Mouse (Mus musculus) neural tube, embryonic 15.5 days (tissue): ENCODE measurements around the gene AC141477.1. TPM values are rescaled to one million over a fixed set of nuclear protein-coding genes. Genes with fewer than 3 reads are reported as not detected.

Experiments used
- ATAC-seq: fragments of 200-750 bp; cut with Nextera tagmentation; 2 replicates; pipeline ENCODE4 v1.8.0; 2017; ENCODE audit warnings: mild to moderate bottlenecking, moderate TSS enrichment, moderate library complexity; ENCODE audit not compliant: low FRiP score
- H3K27ac ChIP-seq: fragments of 300-500 bp; sonication (generic); replicated peaks from 2 replicates; pipeline ENCODE4 v1.5.1; 2015; ENCODE audit warnings: mild to moderate bottlenecking, inconsistent platforms
- H3K27me3 ChIP-seq: fragments of 300-500 bp; sonication (generic); replicated peaks from 2 replicates; pipeline ENCODE4 v1.6.1; 2015; ENCODE audit warnings: inconsistent platforms
- H3K36me3 ChIP-seq: fragments of 300-500 bp; sonication (generic); 2 replicates; pipeline ENCODE4 v1.6.1; 2015; ENCODE audit warnings: inconsistent platforms
- H3K4me1 ChIP-seq: fragments of 300-500 bp; sonication (generic); 2 replicates; pipeline ENCODE4 v1.6.1; 2015; ENCODE audit warnings: inconsistent platforms
- H3K4me2 ChIP-seq: fragments of 300-500 bp; sonication (generic); 2 replicates; pipeline ENCODE4 v1.6.1; 2015; ENCODE audit warnings: inconsistent platforms, mild to moderate bottlenecking, moderate library complexity
- H3K4me3 ChIP-seq: fragments of 300-500 bp; sonication (generic); replicated peaks from 2 replicates; pipeline ENCODE4 v1.5.1; 2015; ENCODE audit warnings: mild to moderate bottlenecking, inconsistent platforms
- H3K9ac ChIP-seq: fragments of 300-500 bp; sonication (generic); replicated peaks from 2 replicates; pipeline ENCODE4 v1.6.1; 2015; ENCODE audit warnings: mild to moderate bottlenecking, inconsistent platforms
- H3K9me3 ChIP-seq: fragments of 300-500 bp; sonication (generic); replicated peaks from 2 replicates; pipeline ENCODE4 v1.6.1; 2016; ENCODE audit warnings: inconsistent platforms
- WGBS: fragments of 180-500 bp; shearing (Covaris S2); methylation state at CpG from one replicate; pipeline ENCODE4 v1.1.7; 2015; ENCODE audit warnings: mixed read lengths; 5-methylcytosine and 5-hydroxymethylcytosine counted together
- polyA plus RNA-seq: library from polyadenylated mRNA; unstranded; fragments of >200 nt; fragmentation: Nextera tagmentation; extraction: Ambion mirVana; gene quantifications from 2 replicates; pipeline ENCODE4 v1.2.1, GENCODE M21; 2015

Gene AC141477.1
- polyA plus RNA-seq, 1 experiment from 2014 or later = not detected

- Histone ChIP-seq H3K4me1 (no peaks in the 10 kb centered on the region), H3K9me3 (no peaks in the 10 kb centered on the region), H3K4me3 (no peak within 1 kb of the TSS), H3K9ac (no peak within 1 kb of the TSS), H3K27ac (no peak within 1 kb of the TSS), H3K27me3 (no peaks in the 10 kb centered on the region), H3K36me3 (no peaks in the 10 kb centered on the region), H3K4me2 (no peak within 1 kb of the TSS)
- 58% methylated on average over 5 of the region's 5 CpGs for WGBS
- no peak for ATAC-seq
These were observed 8.6 kb upstream of the AC141477.1 start, which contains the start of gene 2610028H24Rik for GRCm38 (mm10) chr10:76448851-76449250. Gene 2610028H24Rik, plus strand, starts transcription at chr10:76449081.

- Histone ChIP-seq H3K27ac (no peak overlapping the region), H3K27me3 (no peaks in the 10 kb centered on the region), H3K9me3 (no peaks in the 10 kb centered on the region), H3K9ac (no peak overlapping the region), H3K36me3 (no peaks in the 10 kb centered on the region), H3K4me1 (peaks cover 10% of the 10 kb centered on the region), H3K4me2 (no peak overlapping the region), H3K4me3 (no peak overlapping the region)
- WGBS = 84% methylated on average over 15 of the region's 15 CpGs
- no peak for ATAC-seq
These were observed 7.4 kb upstream of the AC141477.1 start for GRCm38 (mm10) chr10:76447406-76448229.

- no peaks in the 10 kb centered on the region for H3K9me3 ChIP-seq
- peaks cover 18% of the 10 kb centered on the region for H3K4me1 ChIP-seq
- no peak overlapping the region for H3K4me2 ChIP-seq
- H3K4me3 ChIP-seq = no peak overlapping the region
- H3K9ac ChIP-seq = no peak overlapping the region
- no peak overlapping the region for H3K27ac ChIP-seq
- no peaks in the 10 kb centered on the region for H3K27me3 ChIP-seq
- ATAC-seq = no peak
- no peaks in the 10 kb centered on the region for H3K36me3 ChIP-seq
- WGBS = 77% methylated on average over 4 of the region's 4 CpGs
These were observed 5.9 kb upstream of the AC141477.1 start for GRCm38 (mm10) chr10:76445996-76446681.

GRCm38 (mm10) chr10:76442178-76443088 is 2.2 kb upstream of the AC141477.1 start, which contains the start of gene Pcnt:
Gene Pcnt, minus strand, starts transcription at chr10:76442786.
- Histone ChIP-seq H3K4me3 (peak within 1 kb of the TSS; percentile 99), H3K9ac (peak within 1 kb of the TSS; percentile 72), H3K36me3 (peaks cover 26% of the 10 kb centered on the region), H3K27me3 (no peaks in the 10 kb centered on the region), H3K4me1 (peaks cover 22% of the 10 kb centered on the region), H3K27ac (peak within 1 kb of the TSS; percentile 94), H3K9me3 (no peaks in the 10 kb centered on the region), H3K4me2 (peak within 1 kb of the TSS; percentile 85)
- peak; percentile 100 for ATAC-seq
- under 1% methylated on average over 78 of the region's 78 CpGs for WGBS

- H3K36me3 ChIP-seq = peaks cover 56% of the 10 kb centered on the region
These were observed 945 bp downstream of the AC141477.1 start for GRCm38 (mm10) chr10:76439107-76439890.

GRCm38 (mm10) chr10:76433925-76434324 is 6.3 kb downstream of the AC141477.1 start:
- Histone ChIP-seq H3K4me2 (no peak overlapping the region), H3K4me1 (no peaks in the 10 kb centered on the region), H3K9ac (no peak overlapping the region), H3K36me3 (peaks cover 91% of the 10 kb centered on the region), H3K27me3 (no peaks in the 10 kb centered on the region), H3K27ac (no peak overlapping the region), H3K4me3 (no peak overlapping the region), H3K9me3 (no peaks in the 10 kb centered on the region)
- ATAC-seq = no peak
- WGBS = 98% methylated on average over 11 of the region's 11 CpGs

More at GRCm38 (mm10) chr10:76439107-76439890, 945 bp downstream of the AC141477.1 start:
- no peaks in the 10 kb centered on the region for H3K9me3 ChIP-seq
- H3K4me1 ChIP-seq = peaks cover 22% of the 10 kb centered on the region
- no peak overlapping the region for H3K4me2 ChIP-seq
- no peak overlapping the region for H3K27ac ChIP-seq
- no peak for ATAC-seq
- WGBS = 96% methylated on average over 9 of the region's 9 CpGs
- H3K9ac ChIP-seq = no peak overlapping the region
- H3K4me3 ChIP-seq = no peak overlapping the region
- H3K27me3 ChIP-seq = no peaks in the 10 kb centered on the region

- H3K36me3 ChIP-seq = peaks cover 76% of the 10 kb centered on the region
- H3K4me3 ChIP-seq = no peak overlapping the region
- H3K27ac ChIP-seq = no peak overlapping the region
- no peaks in the 10 kb centered on the region for H3K4me1 ChIP-seq
- ATAC-seq = no peak
- H3K9ac ChIP-seq = no peak overlapping the region
- no peaks in the 10 kb centered on the region for H3K27me3 ChIP-seq
- H3K4me2 ChIP-seq = no peak overlapping the region
- WGBS = 97% methylated on average over 7 of the region's 7 CpGs
- no peaks in the 10 kb centered on the region for H3K9me3 ChIP-seq
These were observed 14.6 kb downstream of the AC141477.1 start for GRCm38 (mm10) chr10:76425674-76426073.

GRCm38 (mm10) chr10:76416811-76417210 is 23.4 kb downstream of the AC141477.1 start:
- H3K4me1 ChIP-seq = no peaks in the 10 kb centered on the region
- no peaks in the 10 kb centered on the region for H3K27me3 ChIP-seq
- no peak overlapping the region for H3K4me3 ChIP-seq
- H3K27ac ChIP-seq = no peak overlapping the region
- peaks cover 84% of the 10 kb centered on the region for H3K36me3 ChIP-seq
- H3K9ac ChIP-seq = no peak overlapping the region
- H3K4me2 ChIP-seq = no peak overlapping the region
- ATAC-seq = no peak
- H3K9me3 ChIP-seq = no peaks in the 10 kb centered on the region
- 91% methylated on average over 12 of the region's 12 CpGs for WGBS

- Histone ChIP-seq H3K4me2 (no peak overlapping the region), H3K27me3 (no peaks in the 10 kb centered on the region), H3K4me3 (no peak overlapping the region), H3K9me3 (no peaks in the 10 kb centered on the region), H3K27ac (no peak overlapping the region), H3K4me1 (no peaks in the 10 kb centered on the region), H3K9ac (no peak overlapping the region), H3K36me3 (peaks cover 79% of the 10 kb centered on the region)
- 96% methylated on average over 10 of the region's 10 CpGs for WGBS
- no peak for ATAC-seq
These were observed 31.7 kb downstream of the AC141477.1 start for GRCm38 (mm10) chr10:76408520-76408919.

GRCm38 (mm10) chr10:76392596-76392995 is 47.6 kb downstream of the AC141477.1 start:
- Histone ChIP-seq H3K9ac (no peak overlapping the region), H3K9me3 (no peaks in the 10 kb centered on the region), H3K27me3 (no peaks in the 10 kb centered on the region), H3K4me3 (no peak overlapping the region), H3K4me1 (no peaks in the 10 kb centered on the region), H3K27ac (no peak overlapping the region), H3K4me2 (no peak overlapping the region), H3K36me3 (peaks cover 45% of the 10 kb centered on the region)
- no peak for ATAC-seq
- WGBS = 95% methylated on average over 12 of the region's 12 CpGs

GRCm38 (mm10) chr10:76391786-76392185 is 48.5 kb downstream of the AC141477.1 start:
- Histone ChIP-seq H3K36me3 (peaks cover 45% of the 10 kb centered on the region), H3K4me3 (no peak overlapping the region), H3K9ac (no peak overlapping the region), H3K4me2 (no peak overlapping the region), H3K4me1 (no peaks in the 10 kb centered on the region), H3K27me3 (no peaks in the 10 kb centered on the region), H3K27ac (no peak overlapping the region), H3K9me3 (no peaks in the 10 kb centered on the region)
- no peak for ATAC-seq
- 86% methylated on average over 9 of the region's 9 CpGs for WGBS
